Mouse (Mus musculus) embryo, embryonic 9.5 days (tissue): ENCODE measurements at regions not wholly inside any gene's neighbourhood (a gene's known extent, or its start where the extent isn't known, plus 50 kb on each side); places are given as distances from the start of the nearest gene placed in this dataset.
"Not testable (repeated sequence)": the region's sequence is repeated elsewhere in the genome, so short reads cannot be mapped to it uniquely, and the experiment has no call there.

Source experiments
- DNase-seq: peaks from one replicate; pipeline ENCODE4 v3.0.0-alpha.2; 2017; ENCODE audit errors: extremely low spot score

- no peak for DNase-seq
These were observed 1158.0 kb downstream of the A830018L16Rik start for GRCm38 (mm10) chr1:12571755-12572358.

GRCm38 (mm10) chr1:12572770-12573169, 1158.9 kb downstream of the A830018L16Rik start:
- no peak for DNase-seq

GRCm38 (mm10) chr1:12574274-12574673, 1160.4 kb downstream of the A830018L16Rik start:
- no peak for DNase-seq

GRCm38 (mm10) chr1:12577027-12577703, 1163.3 kb downstream of the A830018L16Rik start:
- DNase-seq: peak; percentile 64

- DNase-seq: no peak
These were observed 1164.1 kb downstream of the A830018L16Rik start for GRCm38 (mm10) chr1:12577978-12578377.

- DNase-seq: no peak
These were observed 1169.1 kb downstream of the A830018L16Rik start for GRCm38 (mm10) chr1:12583012-12583411.

- not testable (repeated sequence) for DNase-seq
These were observed 1173.1 kb downstream of the A830018L16Rik start for GRCm38 (mm10) chr1:12586981-12587380.

- DNase-seq: no peak
These were observed 1198.2 kb downstream of the A830018L16Rik start for GRCm38 (mm10) chr1:12612102-12612501.

DNA sequence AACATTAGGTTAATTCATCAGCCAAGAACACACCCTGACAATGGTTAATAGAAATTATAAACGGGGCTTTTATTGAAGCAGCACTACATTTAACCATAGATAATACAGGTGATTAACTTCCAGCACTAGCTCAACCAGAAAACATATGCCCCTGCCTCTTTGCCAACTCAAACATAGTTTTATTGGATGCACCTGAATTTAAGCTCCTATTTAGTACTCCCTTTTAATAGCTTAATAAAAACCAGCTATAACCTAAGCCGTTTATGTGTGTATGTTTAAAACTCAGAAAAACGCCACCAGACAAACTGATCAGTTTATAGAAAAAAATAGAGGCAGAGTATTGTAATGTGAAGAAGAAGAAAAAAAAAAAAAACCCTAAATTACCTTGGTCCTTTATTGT, 1201.4 kb downstream of the A830018L16Rik start:
- DNase-seq: no peak

GRCm38 (mm10) chr1:12615733-12616481, 1202.0 kb downstream of the A830018L16Rik start:
- no peak for DNase-seq

DNA sequence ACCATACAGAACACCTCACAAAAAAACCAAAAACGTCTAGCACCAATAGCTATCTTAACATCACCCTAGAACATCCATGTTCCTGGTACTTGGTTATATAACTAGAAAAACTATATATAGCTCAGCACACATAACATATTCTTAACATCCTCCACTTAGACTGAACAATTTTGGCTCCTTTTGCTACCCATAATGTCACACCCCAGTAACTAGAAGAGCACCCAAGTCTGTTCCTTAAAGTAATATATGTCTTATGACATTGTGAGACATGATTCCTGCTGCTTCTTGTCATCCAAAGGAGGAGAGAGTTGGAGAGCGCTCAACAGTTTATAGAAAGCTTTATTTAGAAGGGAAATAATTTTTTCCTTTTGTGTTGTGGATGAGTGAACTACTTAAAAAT, 1206.1 kb downstream of the A830018L16Rik start:
- no peak for DNase-seq

GRCm38 (mm10) chr1:12620825-12621224, 1206.9 kb downstream of the A830018L16Rik start:
- DNase-seq: no peak

GRCm38 (mm10) chr1:12623158-12623557, 1209.3 kb downstream of the A830018L16Rik start:
- no peak for DNase-seq

- DNase-seq: no peak
These were observed 1219.1 kb downstream of the A830018L16Rik start for GRCm38 (mm10) chr1:12633049-12633448.

DNA sequence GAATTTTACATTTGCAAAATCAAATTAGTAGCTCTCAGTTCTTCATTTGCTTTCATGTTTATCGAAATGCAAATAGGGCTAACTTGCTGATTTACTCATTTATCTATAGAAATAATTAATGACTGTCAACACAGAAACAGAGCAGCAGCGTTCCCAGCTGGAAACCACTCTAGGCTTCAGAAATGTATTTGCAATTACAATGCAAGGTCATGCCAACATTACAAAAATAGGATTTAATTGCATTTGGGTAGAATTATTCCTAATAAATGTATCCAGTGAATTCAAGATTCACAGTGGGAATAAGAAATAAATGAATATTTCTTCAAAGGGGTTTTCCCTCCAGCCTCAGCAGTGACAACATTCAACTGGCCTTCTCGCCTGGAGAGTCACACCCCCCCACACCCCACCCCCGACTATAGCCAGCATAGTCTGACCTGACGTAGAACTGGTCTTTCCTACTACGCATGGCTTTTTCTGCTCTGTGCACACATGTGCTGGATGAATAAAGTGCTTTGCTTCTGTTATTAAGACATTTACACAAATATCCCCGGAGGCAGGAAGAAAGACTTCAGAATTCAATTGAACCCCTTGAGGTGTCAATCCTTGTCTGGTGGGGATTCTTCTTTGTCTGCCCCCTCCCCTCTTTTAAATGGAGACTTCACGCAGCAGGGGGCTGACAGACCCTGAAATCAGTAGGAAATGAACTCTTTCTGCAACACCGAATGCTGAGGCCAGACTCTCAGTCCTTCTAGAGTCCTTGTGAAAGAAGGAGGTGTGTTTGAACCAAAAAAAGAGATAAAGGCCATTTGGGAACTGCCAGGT, 1222.6 kb downstream of the A830018L16Rik start:
- DNase-seq: peak; percentile 48

DNA sequence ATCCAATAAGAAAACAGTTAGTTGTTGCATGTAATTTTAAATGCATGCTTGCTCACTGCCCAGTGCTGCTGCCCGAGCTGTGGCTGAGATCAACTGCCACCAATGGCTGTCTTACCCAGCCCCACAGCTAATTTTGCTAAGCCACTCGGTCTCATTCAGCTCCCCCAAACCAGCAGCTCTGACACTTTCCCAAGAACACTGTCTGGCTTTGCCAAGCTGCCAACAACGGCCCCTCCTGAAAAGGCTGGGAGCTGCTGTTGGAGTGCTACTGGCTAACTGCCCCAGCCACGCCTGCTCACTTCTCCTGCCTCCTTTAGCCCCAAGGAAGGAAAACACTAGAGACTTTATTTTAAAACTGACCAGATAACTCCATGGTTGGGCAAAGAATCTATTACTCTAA, 1227.1 kb downstream of the A830018L16Rik start:
- no peak for DNase-seq
